Mouse (Mus musculus): ENCODE results near the gene Gipc2.
"Not testable (repeated sequence)": the region's sequence is repeated elsewhere in the genome, so short reads cannot be mapped to it uniquely, and the experiment has no call there.

The Gipc2 gene

DNA sequence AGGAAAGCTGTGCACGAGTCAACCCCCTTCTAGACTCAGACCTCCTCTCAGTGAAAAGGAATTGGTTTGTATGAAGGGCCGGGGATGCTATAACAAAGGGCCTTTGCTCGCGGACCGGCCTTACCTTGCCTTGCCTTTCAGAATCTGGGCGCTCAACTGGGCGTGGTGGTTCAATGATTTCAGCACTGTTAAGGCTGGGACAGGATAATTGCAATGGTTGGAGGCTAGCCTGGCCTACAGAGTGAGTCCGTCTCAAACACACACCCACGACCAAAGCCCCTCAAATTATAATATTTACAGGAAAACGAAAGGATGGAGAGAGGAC lies at the start of gene Gipc2:
Gene Gipc2 (minus strand): TSS at position 132 of the 325 bp plus-strand sequence.
- DNase-seq (ENCODE audit: inconsistent age in 2 of 2, low spot score in 1 of 2): no peak

DNA sequence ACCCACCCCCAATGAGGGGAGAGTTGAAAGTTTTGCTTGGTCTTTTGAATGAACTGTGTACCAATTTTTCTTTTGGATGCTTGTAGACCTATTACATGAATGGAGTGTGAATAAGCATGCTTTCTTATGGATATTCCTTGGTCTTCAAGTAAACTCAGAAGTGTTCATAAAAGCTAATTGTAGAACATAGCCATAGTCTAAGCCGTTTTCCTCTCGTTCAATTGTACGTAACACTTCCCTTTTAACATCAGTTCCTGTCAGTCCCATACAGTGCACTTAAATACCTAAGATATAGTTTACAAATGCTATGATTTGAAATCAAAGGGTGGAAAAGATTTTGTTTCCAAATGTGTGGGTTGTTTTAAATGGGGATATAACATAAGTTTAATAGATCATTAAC lies 47.4 kb upstream of the Gipc2 start:
- no peak for DNase-seq (ENCODE audit: inconsistent age in 2 of 2, low spot score in 1 of 2)

DNA sequence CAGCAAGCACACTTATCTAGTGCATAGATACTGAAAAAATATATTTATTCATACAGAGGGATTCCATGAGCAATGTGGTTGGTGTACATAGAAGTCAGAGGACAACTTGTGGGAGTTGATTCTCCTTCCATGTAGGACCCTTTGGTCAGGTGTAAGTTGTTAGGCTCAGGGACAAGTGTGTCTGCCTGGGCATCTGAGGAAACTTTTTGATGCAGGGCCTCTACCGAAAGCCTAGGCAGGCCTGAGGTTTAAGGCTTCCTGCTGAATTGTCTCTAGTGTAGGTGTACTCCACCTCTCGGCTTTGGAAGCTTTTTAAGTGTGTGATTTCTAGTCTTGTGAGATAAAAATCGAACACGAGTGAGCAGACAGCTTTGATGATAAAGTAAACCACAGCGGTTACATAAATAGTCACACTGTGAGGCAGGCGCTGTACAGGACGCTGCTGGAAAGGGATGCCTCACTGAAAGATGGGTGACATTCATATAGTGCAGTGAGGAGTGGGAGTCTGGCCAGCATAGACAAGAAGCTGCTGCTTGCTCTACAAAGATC lies 45.8 kb upstream of the Gipc2 start:
- peak in 1 of 2 experiments; percentile 72 for DNase-seq (ENCODE audit: inconsistent age in 2 of 2, low spot score in 1 of 2)

DNA sequence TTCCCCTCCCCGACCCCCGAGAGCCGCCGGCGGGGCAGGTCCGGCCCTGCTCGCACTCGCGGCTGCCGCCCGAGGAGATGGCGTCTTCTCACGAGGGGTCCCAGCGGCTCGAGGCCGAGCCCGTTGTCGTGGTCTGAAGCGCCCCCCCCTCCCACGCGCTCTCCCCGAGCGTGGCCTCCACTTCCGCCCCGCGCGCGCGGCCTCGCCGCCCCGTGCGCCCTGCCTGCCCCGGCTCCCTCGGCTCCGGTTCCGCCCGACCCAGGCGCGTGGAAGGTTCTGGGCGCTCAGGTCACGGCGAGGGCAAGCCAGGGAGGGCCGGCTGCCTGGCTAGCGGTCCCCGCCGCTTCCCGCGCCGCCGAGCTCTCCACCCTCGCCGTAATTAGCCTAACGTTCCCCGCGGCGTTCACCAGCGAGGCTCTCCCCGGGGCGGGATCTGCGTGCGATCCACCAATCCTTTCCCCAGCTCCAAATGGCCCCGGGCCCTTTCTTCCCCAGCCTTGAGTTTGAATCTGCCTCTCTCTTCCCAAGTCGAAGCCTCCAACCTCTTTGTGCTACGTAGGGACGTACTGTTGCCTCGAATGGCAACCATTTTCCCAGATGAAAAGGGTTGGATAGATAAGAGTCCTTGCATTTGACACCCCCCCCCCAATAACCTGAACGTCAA lies 44.8 kb upstream of the Gipc2 start:
- peak; percentile 81 to 93 for DNase-seq (ENCODE audit: inconsistent age in 2 of 2, low spot score in 1 of 2)

DNA sequence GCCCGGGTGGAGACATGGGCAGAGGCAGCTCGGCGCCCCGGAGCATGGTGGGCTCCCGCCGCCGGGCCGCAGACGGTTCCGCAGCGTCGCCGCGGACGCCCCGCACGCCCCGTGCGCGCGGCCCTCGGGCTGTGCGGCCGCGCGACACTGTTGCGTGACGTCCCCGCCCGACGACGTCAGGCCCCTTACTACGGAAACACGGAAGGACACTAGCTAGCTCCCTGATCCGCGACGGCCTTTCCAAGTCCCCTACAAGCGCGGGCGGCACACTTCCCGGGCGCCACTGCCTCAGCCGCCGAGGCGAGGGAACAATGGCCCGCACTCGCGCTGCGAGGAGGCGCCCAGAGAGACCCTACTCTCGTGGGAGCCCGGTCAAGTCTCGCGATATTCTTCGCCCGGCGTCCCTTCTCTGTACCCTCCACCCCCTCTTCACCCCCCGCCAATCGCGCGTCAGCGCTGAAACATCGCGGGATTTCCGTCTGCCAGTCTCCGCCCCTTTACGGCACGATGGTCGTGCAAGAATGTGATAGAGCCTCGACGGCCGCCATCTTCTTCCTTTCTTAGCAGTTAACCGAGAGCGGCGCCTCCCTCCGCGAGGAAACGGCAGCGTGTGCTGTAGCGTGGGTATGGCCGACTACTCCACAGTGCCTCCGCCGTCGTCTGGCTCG lies 44.1 kb upstream of the Gipc2 start, which contains the start of the genes Dnajb4 and Fubp1:
Gene Dnajb4 (minus strand): TSS at position 336 of the 668 bp plus-strand sequence.
Gene Fubp1 (plus strand): TSS at position 456 of the 668 bp plus-strand sequence.
- DNase-seq (ENCODE audit: inconsistent age in 2 of 2, low spot score in 1 of 2): peak; percentile 100

DNA sequence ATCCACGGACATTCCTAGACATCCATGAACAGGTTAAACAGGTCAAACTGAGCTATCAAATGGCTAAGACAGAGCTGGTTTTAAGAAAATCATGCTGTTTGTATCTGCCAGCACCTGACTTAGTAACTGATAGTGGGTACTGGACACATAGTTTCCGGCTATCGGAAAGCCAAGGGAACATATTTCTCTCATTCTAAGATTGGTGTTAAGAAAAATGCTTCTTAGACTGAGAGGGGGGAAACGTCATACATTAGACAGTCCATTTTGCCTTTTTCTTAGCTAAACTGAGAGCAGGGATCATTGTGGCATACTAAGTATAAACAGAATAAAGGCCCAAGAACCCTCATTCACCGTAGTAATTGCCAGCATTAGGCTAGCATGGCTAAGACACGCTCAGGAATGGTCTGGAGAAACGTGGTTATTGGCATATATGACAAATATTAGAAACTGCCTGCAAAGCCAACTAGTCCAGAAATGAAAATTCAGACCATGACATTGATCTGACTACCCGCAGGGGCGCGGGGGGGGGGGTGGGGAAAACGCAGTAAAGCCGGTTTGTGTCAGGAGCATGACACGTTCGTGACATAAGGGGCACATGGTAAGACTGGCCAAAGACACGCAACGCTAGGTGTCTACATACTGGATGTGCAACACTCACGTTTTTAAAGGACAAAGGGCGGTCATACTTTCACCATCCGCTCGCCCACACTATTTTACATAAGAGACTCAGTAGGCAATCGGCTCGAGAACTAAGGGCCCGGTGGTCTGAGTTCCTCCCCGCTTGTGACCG lies 43.3 kb upstream of the Gipc2 start:
- peak in 1 of 2 experiments; percentile 77 for DNase-seq (ENCODE audit: inconsistent age in 2 of 2, low spot score in 1 of 2)

DNA sequence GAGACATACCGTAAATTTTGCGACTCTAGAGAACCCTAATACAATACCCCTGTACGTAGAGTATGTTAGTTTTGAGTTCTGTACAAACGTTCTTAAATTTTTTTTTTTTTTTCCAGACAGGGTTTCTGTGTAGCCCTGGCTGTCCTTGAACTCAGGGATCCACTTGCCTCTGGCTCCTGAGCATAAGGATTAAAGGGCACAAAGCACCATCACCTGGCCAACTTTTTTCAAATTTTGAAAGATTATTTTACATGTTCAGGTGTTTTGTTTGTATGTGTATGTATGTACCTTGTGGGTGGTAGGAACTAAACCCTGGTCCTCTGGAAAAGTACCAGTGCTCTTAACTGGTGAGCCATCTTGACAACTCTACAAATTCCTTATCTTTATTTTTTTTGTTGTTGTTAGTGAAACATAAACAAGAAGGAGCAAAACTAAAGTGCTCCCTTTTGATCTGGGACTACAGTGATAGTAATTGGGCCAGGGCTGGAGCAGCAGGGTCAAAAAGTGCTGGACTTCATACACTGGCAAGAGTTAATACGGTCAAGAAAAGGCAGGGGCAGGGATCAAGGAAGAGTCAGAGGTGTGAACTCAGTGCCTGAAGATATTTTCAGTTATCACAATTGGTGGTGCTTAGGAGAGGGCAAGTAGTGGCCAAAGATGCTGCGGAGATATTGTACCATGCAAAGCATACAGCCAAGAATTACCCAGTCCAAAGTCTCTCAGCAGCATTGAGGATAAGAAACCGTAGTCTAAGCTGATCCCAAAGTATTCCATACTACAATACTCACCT lies 42.3 kb upstream of the Gipc2 start:
- no peak for DNase-seq (ENCODE audit: inconsistent age in 2 of 2, low spot score in 1 of 2)

DNA sequence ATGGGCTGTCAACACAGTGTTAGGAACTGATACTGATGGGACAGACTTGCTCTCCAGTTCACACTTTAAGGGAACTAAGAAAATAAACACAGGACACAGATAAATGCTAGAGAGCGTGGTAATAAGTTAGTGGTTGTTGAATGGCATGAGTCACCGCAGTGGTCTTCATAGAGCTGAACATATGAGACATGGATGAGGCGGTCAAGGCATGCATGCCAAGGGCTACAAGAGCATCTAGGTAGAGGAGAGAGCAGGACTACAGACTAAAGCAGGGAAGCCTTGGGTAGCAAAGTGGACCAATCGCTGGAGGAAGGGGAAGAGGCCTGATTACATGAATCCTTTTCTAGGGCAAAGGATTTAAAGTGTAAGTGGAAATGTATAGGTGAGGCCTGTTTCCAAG lies 41.1 kb upstream of the Gipc2 start:
- no peak for DNase-seq (ENCODE audit: inconsistent age in 2 of 2, low spot score in 1 of 2)

DNA sequence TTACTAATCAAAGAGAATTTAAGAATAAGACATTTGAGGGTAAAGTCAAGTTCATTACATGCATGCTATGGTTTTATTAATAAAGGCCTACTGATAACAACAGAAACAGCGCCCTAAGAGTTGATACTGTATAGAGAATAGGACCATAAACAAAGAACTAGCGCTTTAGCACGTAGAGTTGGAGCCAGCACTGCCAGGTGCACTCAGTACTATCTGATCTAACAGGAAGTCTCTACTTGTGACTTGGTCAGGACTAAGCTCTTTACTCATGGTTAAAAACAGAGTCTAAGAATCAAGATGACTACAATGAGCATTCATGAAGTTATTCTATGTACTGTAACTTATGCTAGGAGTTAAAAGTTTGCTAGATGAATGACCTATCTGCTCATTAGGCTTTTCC lies 38.5 kb upstream of the Gipc2 start:
- DNase-seq (ENCODE audit: inconsistent age in 2 of 2, low spot score in 1 of 2): no peak

DNA sequence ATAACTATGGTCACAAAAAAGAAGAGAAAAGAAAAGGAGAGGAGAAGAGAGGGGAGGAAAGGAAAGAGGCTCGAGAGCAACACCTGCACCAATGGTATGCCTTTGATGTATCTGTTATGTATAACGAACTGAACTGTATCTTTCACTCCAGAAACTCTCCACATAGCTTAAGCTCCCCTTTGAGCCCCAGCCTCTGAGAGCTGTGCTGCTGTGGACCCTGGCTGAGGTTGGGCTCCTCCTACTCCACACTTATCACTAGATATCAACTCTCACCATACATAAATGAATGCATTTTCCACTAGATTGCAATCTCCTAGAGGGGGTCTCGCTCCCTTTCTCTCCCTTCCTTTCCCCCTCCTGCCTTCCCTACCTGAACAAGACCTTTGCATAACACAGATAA lies 38.0 kb upstream of the Gipc2 start:
- no peak for DNase-seq (ENCODE audit: inconsistent age in 2 of 2, low spot score in 1 of 2)

DNA sequence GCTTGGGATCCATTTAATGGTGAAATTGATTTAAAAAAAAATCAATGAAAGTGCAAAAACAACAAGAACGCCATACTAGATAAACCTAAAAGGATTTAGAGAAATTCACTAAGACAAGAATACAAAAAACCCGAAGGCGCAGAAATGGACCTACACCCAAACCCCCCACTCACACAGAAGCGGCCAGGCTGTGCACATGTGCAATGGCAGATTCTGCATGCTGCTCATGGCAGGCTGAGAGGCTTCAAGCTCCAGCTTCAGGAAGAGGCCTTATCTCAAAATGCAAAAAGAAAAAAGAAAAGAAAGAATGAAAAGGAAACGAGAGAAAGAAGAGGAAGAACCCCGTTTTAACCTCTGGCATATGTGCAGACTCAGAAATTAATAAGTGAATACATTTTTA lies 37.4 kb upstream of the Gipc2 start:
- DNase-seq (ENCODE audit: inconsistent age in 2 of 2, low spot score in 1 of 2): no peak

DNA sequence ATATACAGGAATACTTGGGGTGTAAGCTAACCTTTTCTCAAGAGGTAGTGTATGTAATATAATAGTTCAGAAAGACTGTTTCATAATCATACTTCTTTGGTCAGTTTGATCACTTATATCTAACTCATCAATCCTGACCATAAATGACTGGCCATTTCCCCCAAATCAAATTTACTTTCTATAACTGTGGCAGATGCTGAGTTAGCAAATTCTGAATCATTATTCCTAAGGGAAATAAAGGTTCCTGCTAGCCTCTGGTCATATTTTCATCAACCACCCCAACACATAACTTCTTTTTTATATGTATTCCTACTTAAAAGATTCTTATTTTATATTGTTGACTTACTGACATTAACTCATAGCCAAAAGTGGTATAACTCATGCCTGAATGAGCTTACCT lies 36.9 kb upstream of the Gipc2 start:
- DNase-seq (ENCODE audit: inconsistent age in 2 of 2, low spot score in 1 of 2): no peak

DNA sequence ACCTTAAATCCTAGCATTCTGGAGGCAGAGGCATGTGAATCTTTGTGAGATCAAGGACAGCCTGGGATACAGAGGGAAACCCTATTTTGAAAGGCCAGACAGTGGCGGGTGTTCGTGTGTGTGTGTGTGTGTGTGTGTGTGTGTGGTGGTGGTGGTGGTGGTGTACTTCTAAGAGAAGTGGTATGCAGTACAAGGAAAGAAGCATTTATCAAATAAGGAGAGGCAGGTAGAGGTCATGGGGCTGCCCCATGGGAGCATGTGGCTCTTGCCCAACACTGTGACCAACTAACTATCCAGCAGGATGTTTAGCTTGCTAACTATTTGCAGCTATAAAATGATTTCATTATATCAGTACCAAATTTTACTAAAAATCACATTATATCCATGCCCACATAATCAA lies 35.6 kb upstream of the Gipc2 start:
- peak in 1 of 2 experiments; percentile 72 for DNase-seq (ENCODE audit: inconsistent age in 2 of 2, low spot score in 1 of 2)

DNA sequence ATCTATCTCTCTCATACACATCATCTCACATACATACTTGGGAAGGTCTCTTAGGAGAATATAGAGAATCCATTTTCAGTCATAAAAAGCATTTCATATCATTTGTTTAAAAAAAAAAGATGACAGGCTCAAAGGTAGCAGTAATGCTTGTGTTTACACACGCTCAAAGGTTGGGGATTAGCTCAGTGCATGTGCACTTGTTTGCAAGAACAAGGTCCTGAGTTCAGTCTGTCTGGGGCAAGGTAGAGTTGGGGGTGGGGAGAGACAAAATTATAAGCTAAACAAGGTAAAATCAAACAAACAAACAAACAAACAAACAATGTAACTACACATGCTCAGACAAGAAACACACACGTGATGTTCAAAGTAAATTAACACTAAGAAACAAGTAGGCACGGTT lies 35.2 kb upstream of the Gipc2 start:
- no peak for DNase-seq (ENCODE audit: inconsistent age in 2 of 2, low spot score in 1 of 2)

DNA sequence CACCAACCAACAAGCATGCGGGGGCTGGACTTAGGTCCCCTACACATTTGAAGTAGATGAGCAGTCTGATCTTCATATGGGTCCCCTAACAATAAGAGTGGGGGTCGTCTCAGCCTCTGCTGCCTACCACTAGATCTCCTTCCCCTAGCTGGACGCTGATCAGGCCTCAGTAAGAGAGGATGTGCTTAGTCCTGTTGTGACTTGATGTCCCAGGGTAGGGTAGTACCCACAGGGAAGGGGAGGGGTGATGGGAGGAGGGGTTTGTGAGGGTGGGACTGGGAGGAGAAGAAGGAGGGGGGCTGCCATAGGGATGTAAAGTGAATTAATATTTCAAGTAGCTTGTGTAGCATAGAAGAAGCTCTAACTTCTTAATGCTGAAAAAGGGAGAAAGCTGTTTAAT lies 33.1 kb upstream of the Gipc2 start:
- no peak for DNase-seq (ENCODE audit: inconsistent age in 2 of 2, low spot score in 1 of 2)

DNA sequence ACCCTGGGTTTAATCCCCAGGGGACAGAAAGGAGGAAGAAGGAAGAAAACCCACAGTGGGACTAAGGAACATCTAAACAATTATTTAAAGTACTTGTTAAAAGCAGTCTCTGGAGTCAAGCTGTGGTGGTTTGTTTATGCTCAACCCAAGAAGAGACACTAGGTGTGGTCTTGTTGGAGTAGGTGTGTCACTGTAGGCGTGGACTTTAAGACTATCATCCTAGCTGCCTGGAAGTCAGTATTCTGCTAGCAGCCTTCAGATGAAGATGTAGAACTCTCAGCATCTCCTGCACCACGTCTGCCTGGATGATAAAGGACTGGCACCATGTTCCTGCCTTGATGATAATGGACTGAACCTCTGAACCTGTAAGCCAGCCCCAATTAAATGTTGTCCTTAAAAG lies 31.2 kb upstream of the Gipc2 start:
- DNase-seq (ENCODE audit: inconsistent age in 2 of 2, low spot score in 1 of 2): not testable (repeated sequence)

DNA sequence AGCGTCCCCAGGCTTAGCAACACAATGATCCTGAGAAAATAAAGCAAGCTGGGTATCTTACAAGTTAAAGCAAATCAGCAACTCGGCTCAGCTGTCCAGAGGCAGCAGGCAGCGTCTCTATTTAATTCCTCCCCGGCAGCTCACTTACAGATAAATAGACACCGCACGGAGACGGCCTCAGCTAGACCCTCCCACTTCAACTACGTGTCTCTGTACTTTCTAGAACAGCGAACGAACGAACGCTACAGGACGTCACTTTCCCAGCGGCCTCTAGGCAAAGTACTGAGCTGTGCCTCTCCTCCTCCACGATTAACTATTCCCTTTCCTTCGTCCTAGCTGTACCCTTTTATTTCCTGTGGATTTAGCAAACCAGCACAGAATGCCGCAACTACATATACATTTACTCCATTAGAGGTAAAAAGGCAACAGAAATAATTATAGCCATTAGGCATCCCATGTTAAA lies 27.6 kb upstream of the Gipc2 start:
- DNase-seq (ENCODE audit: inconsistent age in 2 of 2, low spot score in 1 of 2): peak; percentile 92 to 98

DNA sequence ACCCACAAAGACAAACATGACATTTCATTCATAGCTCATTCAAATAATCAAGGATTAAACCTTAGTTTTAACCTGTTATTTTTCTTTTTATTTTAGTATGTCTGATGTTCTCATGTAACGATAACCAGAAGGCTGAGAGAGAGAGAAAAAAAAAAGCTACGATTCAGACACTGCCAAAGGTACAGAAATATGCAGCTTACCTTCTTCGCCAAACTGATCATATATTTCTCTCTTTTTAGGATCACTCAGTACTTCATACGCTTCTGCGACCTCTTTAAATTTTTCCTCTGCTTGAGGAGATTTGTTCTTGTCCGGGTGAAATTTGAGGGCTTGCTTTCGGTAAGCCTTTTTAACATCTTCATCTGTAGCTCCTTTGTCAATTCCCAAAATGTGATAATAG lies 27.1 kb upstream of the Gipc2 start:
- no peak for DNase-seq (ENCODE audit: inconsistent age in 2 of 2, low spot score in 1 of 2)

DNA sequence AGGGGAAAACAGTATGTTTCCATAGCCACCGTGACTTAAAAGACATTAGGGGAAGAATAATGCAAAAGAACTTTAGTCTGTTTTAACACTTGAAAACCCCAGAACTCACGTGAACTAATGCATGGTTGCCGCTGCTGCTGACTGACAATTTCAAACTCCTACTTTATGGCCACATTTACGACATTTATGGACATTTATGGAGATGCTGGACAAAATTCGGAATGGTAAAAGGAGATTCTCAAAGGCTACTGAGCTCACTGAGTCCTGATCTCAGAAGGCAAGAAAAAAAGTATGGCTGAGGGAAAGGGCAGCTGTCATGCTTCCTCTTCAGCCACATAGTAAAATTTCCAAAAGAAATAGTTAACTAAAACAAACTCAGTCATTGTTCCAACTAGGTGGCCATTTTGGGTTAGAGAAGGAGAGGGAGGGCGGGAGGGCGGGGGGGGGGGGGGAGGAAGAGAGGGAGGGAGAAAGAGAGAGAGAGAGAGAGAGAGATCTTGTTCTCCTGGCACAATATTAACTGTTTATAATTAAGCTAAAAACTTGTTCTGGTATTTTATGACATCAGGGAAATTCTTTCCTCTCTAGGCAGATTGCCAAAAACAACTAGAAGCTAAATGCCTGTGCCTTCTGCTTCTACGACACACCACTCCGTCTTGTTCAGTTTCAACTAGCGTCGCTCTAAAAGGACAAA lies 26.4 kb upstream of the Gipc2 start:
- peak in 1 of 2 experiments; percentile 76 for DNase-seq (ENCODE audit: inconsistent age in 2 of 2, low spot score in 1 of 2)

DNA sequence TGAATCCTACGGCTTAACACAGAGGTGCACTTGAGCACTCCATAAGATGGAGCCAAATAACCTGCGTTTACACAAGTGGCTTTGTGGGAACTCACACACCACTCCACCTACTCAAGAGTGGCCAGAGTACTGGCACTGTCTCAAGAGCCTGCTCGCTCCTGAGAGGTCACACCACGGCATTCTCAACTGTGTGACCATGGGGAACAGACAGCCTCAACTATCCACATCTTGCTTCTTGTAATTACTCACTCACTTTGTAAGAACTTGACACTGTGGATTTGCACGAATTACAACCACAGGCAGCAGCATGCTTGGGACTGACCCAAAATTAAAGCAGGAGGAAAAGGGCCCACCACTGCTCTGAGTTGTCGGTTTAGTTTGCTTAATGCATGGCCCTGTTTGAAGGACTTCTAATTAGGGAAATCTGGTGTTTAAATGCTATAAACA lies 25.8 kb upstream of the Gipc2 start:
- peak; percentile 45 to 83 for DNase-seq (ENCODE audit: inconsistent age in 2 of 2, low spot score in 1 of 2)

All from adrenal gland, adult (tissue).